Mouse (Mus musculus) liver, embryonic 16.5 days (tissue): ENCODE data around the gene Tor2a. TPM values are rescaled to one million over a fixed set of nuclear protein-coding genes. Genes with fewer than 3 reads are reported as not detected.

Source experiments
- ATAC-seq: fragments of 200-750 bp; cut with Nextera tagmentation; 2 replicates; pipeline ENCODE4 v1.8.0; 2017; ENCODE audit warnings: low read depth, mild to moderate bottlenecking, moderate number of reproducible peaks, moderate library complexity
- H3K27ac ChIP-seq: fragments of 300-500 bp; sonication (generic); 2 replicates; pipeline ENCODE4 v1.5.1; 2014; ENCODE audit warnings: mild to moderate bottlenecking, low read length
- H3K27me3 ChIP-seq: fragments of 300-500 bp; sonication (generic); 2 replicates; pipeline ENCODE4 v1.6.1; 2014; ENCODE audit warnings: low read depth, low read length, mixed read lengths; ENCODE audit not compliant: control insufficient read depth, insufficient read depth
- H3K36me3 ChIP-seq: fragments of 300-500 bp; sonication (generic); 2 replicates; pipeline ENCODE4 v1.6.1; 2014; ENCODE audit warnings: mild to moderate bottlenecking; ENCODE audit not compliant: control insufficient read depth, insufficient read depth
- H3K4me1 ChIP-seq: fragments of 300-500 bp; sonication (generic); 2 replicates; pipeline ENCODE4 v1.6.1; 2014; ENCODE audit warnings: low read depth, low read length, mixed read lengths; ENCODE audit not compliant: control insufficient read depth
- H3K4me2 ChIP-seq: fragments of 300-500 bp; sonication (generic); 2 replicates; pipeline ENCODE4 v1.6.1; 2014; ENCODE audit warnings: low read depth, low read length, mixed read lengths
- H3K4me3 ChIP-seq: fragments of 300-500 bp; sonication (generic); 2 replicates; pipeline ENCODE4 v1.5.1; 2014; ENCODE audit warnings: low read depth, mild to moderate bottlenecking, low read length
- H3K9ac ChIP-seq: fragments of 300-500 bp; sonication (generic); 2 replicates; pipeline ENCODE4 v1.6.1; 2014; ENCODE audit warnings: low read depth, low read length
- H3K9me3 ChIP-seq: fragments of 300-500 bp; sonication (generic); replicated peaks from 2 replicates; pipeline ENCODE4 v1.6.1; 2016; ENCODE audit warnings: low read length; ENCODE audit not compliant: control insufficient read depth
- WGBS: fragments of 180-500 bp; shearing (Covaris S2); extraction: QIAGEN DNeasy Blood & Tissue Kit; methylation state at CpG from one replicate; pipeline ENCODE4 v1.1.7; 2014; ENCODE audit not compliant: insufficient replicate concordance; 5-methylcytosine and 5-hydroxymethylcytosine counted together
- polyA plus RNA-seq: library from polyadenylated mRNA; unstranded; fragments of >200 nt; fragmentation: Nextera tagmentation; extraction: Ambion mirVana; gene quantifications from 2 replicates; pipeline ENCODE4 v1.2.1, GENCODE M21; 2015

The Tor2a gene
- polyA plus RNA-seq, 1 experiment from 2014 or later, result 26.1 TPM

GRCm38 (mm10) chr2:32736306-32736829 is 20.7 kb upstream of the Tor2a start:
- Histone ChIP-seq H3K4me3 (no peak overlapping the region), H3K9ac (no peak overlapping the region), H3K36me3 (no peaks in the 10 kb centered on the region), H3K27me3 (peaks cover 7% of the 10 kb centered on the region; the same call in 1 of the 2 replicates), H3K4me1 (no peaks in the 10 kb centered on the region), H3K4me2 (no peak overlapping the region), H3K9me3 (no peaks in the 10 kb centered on the region), H3K27ac (no peak overlapping the region)
- 0 out of 2 replicates have a peak, but pooled peaks have one; percentile 33 for ATAC-seq
- whole genome bisulfite sequencing, result 46% methylated on average over 3 of the region's 3 CpGs

DNA sequence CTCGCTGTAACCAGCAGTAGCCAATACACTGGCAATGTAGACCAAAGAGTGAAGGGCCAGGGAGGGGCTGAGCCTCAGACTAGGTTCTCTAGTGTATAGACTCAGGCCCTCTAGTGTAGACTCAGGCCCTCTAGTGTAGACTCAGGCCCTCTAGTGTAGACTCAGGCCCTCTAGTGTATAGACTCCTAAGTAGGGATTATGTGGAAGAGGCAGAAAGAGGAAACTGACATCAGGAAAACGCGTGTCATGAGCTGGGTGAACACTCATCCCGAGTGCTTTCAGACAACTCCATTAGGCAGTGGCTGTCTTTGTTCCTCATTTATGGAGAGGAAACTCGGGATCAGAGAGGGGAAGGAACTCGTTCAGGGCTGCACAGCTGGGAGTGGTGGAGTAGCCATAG is 20.0 kb upstream of the Tor2a start:
- no peak for ATAC-seq
- Histone ChIP-seq H3K4me3 (no peak overlapping the region), H3K9me3 (no peaks in the 10 kb centered on the region), H3K27me3 (peaks cover 12% of the 10 kb centered on the region; the same call in 1 of the 2 replicates), H3K27ac (no peak overlapping the region), H3K4me2 (no peak overlapping the region), H3K4me1 (no peaks in the 10 kb centered on the region), H3K9ac (no peak overlapping the region), H3K36me3 (no peaks in the 10 kb centered on the region)
- 44% methylated on average over 6 of the region's 6 CpGs for WGBS

GRCm38 (mm10) chr2:32739311-32739710 is 17.7 kb upstream of the Tor2a start:
- no peaks in the 10 kb centered on the region for H3K9me3 ChIP-seq
- no peak overlapping the region for H3K27ac ChIP-seq
- H3K4me2 ChIP-seq, result no peak overlapping the region
- H3K36me3 ChIP-seq, result no peaks in the 10 kb centered on the region
- H3K9ac ChIP-seq, result no peak overlapping the region
- H3K4me1 ChIP-seq, result no peaks in the 10 kb centered on the region
- no peak overlapping the region for H3K4me3 ChIP-seq
- ATAC-seq, result no peak
- peaks cover 13% of the 10 kb centered on the region; the same call in 1 of the 2 replicates for H3K27me3 ChIP-seq
- WGBS, result 64% methylated on average over 4 of the region's 4 CpGs

- 30% methylated on average over 11 of the region's 11 CpGs for WGBS
- Histone ChIP-seq H3K4me1 (no peaks in the 10 kb centered on the region), H3K27ac (no peak within 1 kb of the TSS), H3K4me3 (peak within 1 kb of the TSS; percentile 31), H3K36me3 (no peaks in the 10 kb centered on the region), H3K4me2 (peak within 1 kb of the TSS; percentile 47), H3K9me3 (no peaks in the 10 kb centered on the region), H3K9ac (no peak within 1 kb of the TSS), H3K27me3 (peaks cover 13% of the 10 kb centered on the region; the same call in 1 of the 2 replicates)
- no peak for ATAC-seq
Measured at GRCm38 (mm10) chr2:32740916-32741272, 16.1 kb upstream of the Tor2a start, which contains the start of gene 6330409D20Rik. Gene 6330409D20Rik (minus strand): TSS chr2:32741016.

GRCm38 (mm10) chr2:32741273-32742172 is 15.5 kb upstream of the Tor2a start:
- Histone ChIP-seq H3K9ac (no peak overlapping the region), H3K4me3 (peak overlapping the region; percentile 31)

GRCm38 (mm10) chr2:32742173-32742531 is 14.9 kb upstream of the Tor2a start:
- Histone ChIP-seq H3K9me3 (no peaks in the 10 kb centered on the region), H3K9ac (no peak overlapping the region), H3K4me1 (no peaks in the 10 kb centered on the region), H3K27ac (no peak overlapping the region), H3K4me2 (no peak overlapping the region), H3K4me3 (no peak overlapping the region), H3K36me3 (no peaks in the 10 kb centered on the region), H3K27me3 (peaks cover 13% of the 10 kb centered on the region; the same call in 1 of the 2 replicates)
- 63% methylated on average over 18 of the region's 18 CpGs for WGBS
- no peak for ATAC-seq

More at GRCm38 (mm10) chr2:32741273-32742172, 15.5 kb upstream of the Tor2a start:
- H3K4me1 ChIP-seq, result no peaks in the 10 kb centered on the region
- 35% methylated on average over 54 of the region's 58 CpGs for WGBS
- H3K9me3 ChIP-seq, result no peaks in the 10 kb centered on the region
- no peaks in the 10 kb centered on the region for H3K36me3 ChIP-seq
- peak overlapping the region; percentile 47 for H3K4me2 ChIP-seq
- peaks cover 13% of the 10 kb centered on the region; the same call in 1 of the 2 replicates for H3K27me3 ChIP-seq
- no peak overlapping the region for H3K27ac ChIP-seq
- ATAC-seq, result peak; percentile 14; the same call in 1 of the 2 replicates

DNA sequence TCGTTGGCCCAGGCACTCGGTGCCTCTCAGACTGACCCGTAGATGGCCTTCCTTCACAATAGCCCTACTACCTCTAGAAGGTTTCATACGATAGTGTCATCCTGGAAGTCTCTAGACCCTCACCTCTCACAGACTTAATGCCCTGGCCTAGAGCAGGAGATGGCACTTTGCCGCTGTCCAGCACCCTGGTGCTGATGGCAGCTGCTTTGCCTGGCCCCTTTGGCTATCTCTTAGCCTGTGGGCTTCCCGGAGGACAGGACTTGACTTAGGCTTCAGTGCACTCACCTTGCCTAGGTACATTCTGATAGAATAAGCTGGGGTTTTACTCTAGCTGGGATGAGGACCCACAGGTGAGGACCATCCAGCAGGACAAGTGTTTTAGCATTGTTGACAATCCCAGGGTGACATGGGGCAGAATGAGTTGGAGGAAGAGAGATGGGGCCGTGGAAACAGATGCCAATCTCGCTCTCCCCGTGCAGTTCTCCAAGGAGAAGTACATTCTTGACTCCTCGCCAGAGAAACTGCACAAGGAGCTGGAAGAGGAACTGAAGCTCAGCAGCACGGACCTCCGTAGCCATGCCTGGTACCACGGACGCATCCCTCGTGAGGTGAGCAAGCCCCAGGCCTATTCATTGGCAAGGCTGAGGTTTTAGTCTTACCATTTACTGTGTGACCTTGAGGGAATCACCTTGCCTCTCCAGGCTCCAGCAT is 12.6 kb upstream of the Tor2a start:
- Histone ChIP-seq H3K27ac (no peak overlapping the region), H3K9ac (no peak overlapping the region), H3K36me3 (no peaks in the 10 kb centered on the region), H3K4me2 (no peak overlapping the region), H3K27me3 (peaks cover 13% of the 10 kb centered on the region; the same call in 1 of the 2 replicates), H3K9me3 (no peaks in the 10 kb centered on the region), H3K4me1 (no peaks in the 10 kb centered on the region), H3K4me3 (no peak overlapping the region)
- no peak for ATAC-seq
- 59% methylated on average over 15 of the region's 15 CpGs for WGBS

- Histone ChIP-seq H3K27me3 (no peaks in the 10 kb centered on the region), H3K36me3 (no peaks in the 10 kb centered on the region), H3K27ac (no peak overlapping the region), H3K4me2 (no peak overlapping the region), H3K9me3 (no peaks in the 10 kb centered on the region), H3K9ac (no peak overlapping the region), H3K4me1 (no peaks in the 10 kb centered on the region), H3K4me3 (no peak overlapping the region)
- no peak for ATAC-seq
- 74% methylated on average over 16 of the region's 16 CpGs for WGBS
Measured at GRCm38 (mm10) chr2:32749082-32749481, 8.0 kb upstream of the Tor2a start.
